Mouse (Mus musculus) liver, embryonic 13.5 days (tissue): Measurements from ENCODE around the gene Fmnl2. TPM values are rescaled to one million over a fixed set of nuclear protein-coding genes. Genes with fewer than 3 reads are reported as not detected.

Experiments
- ATAC-seq: fragments of 200-750 bp; cut with Nextera tagmentation; 2 replicates; pipeline ENCODE4 v1.8.0; 2017; ENCODE audit warnings: low read depth, mild to moderate bottlenecking, moderate number of reproducible peaks, moderate library complexity
- DNase-seq: peaks from one replicate; pipeline ENCODE4 v3.0.0; 2022
- H3K27ac ChIP-seq: fragments of 300-500 bp; sonication (generic); 2 replicates; pipeline ENCODE4 v1.5.1; 2015; ENCODE audit warnings: moderate library complexity, mild to moderate bottlenecking, inconsistent platforms
- H3K27me3 ChIP-seq: fragments of 300-500 bp; sonication (generic); 2 replicates; pipeline ENCODE4 v1.6.1; 2015; ENCODE audit warnings: mild to moderate bottlenecking, inconsistent platforms
- H3K36me3 ChIP-seq: fragments of 300-500 bp; sonication (generic); 2 replicates; pipeline ENCODE4 v1.6.1; 2015; ENCODE audit warnings: mild to moderate bottlenecking, inconsistent platforms
- H3K4me1 ChIP-seq: fragments of 300-500 bp; sonication (generic); replicated peaks from 2 replicates; pipeline ENCODE4 v1.6.1; 2015; ENCODE audit warnings: inconsistent platforms
- H3K4me2 ChIP-seq: fragments of 300-500 bp; sonication (generic); 2 replicates; pipeline ENCODE4 v1.6.1; 2015; ENCODE audit warnings: inconsistent platforms, mild to moderate bottlenecking, moderate library complexity
- H3K4me3 ChIP-seq: fragments of 300-500 bp; sonication (generic); replicated peaks from 2 replicates; pipeline ENCODE4 v1.5.1; 2015; ENCODE audit warnings: mild to moderate bottlenecking, inconsistent platforms
- H3K9ac ChIP-seq: fragments of 300-500 bp; sonication (generic); 2 replicates; pipeline ENCODE4 v1.6.1; 2015; ENCODE audit warnings: mild to moderate bottlenecking, inconsistent platforms
- H3K9me3 ChIP-seq: fragments of 300-500 bp; sonication (generic); replicated peaks from 2 replicates; pipeline ENCODE4 v1.6.1; 2016; ENCODE audit warnings: inconsistent platforms
- WGBS: fragments of 180-500 bp; shearing (Covaris S2); methylation state at CpG from one replicate; pipeline ENCODE4 v1.1.7; 2015; ENCODE audit not compliant: insufficient replicate concordance; 5-methylcytosine and 5-hydroxymethylcytosine counted together
- polyA plus RNA-seq: library from polyadenylated mRNA; unstranded; fragments of >200 nt; fragmentation: Nextera tagmentation; extraction: Ambion mirVana; gene quantifications from 2 replicates; pipeline ENCODE4 v1.2.1, GENCODE M21; 2015

Gene Fmnl2
- polyA plus RNA-seq, 1 experiment from 2014 or later: 0.46 TPM

- Histone ChIP-seq H3K27me3 (peaks cover 9% of the 10 kb centered on the region; the same call in 1 of the 2 replicates), H3K4me1 (no peaks in the 10 kb centered on the region), H3K9me3 (no peaks in the 10 kb centered on the region), H3K4me2 (no peak overlapping the region), H3K36me3 (no peaks in the 10 kb centered on the region), H3K27ac (no peak overlapping the region), H3K9ac (no peak overlapping the region), H3K4me3 (no peak overlapping the region)
- no peak for ATAC-seq
- 57% methylated on average over 2 of the region's 2 CpGs for WGBS
- DNase-seq: no peak
Observed at GRCm38 (mm10) chr2:52843861-52844260, 13.8 kb upstream of the Fmnl2 start.

- H3K4me3 ChIP-seq: no peak overlapping the region
- H3K27ac ChIP-seq: no peak overlapping the region
- H3K4me2 ChIP-seq: no peak overlapping the region
- no peak overlapping the region for H3K9ac ChIP-seq
- no peaks in the 10 kb centered on the region for H3K36me3 ChIP-seq
- 34% methylated on average over 14 of the region's 14 CpGs for WGBS
- no peaks in the 10 kb centered on the region for H3K9me3 ChIP-seq
- ATAC-seq (no peak), DNase-seq (no peak)
- peaks cover 9% of the 10 kb centered on the region; the same call in 1 of the 2 replicates for H3K27me3 ChIP-seq
- H3K4me1 ChIP-seq: no peaks in the 10 kb centered on the region
Observed at GRCm38 (mm10) chr2:52844936-52845752, 12.5 kb upstream of the Fmnl2 start.

- no peak overlapping the region for H3K9ac ChIP-seq
- H3K36me3 ChIP-seq: no peaks in the 10 kb centered on the region
- WGBS: 44% methylated on average over 3 of the region's 3 CpGs
- H3K27me3 ChIP-seq: peaks cover 9% of the 10 kb centered on the region; the same call in 1 of the 2 replicates
- H3K4me2 ChIP-seq: no peak overlapping the region
- no peak overlapping the region for H3K27ac ChIP-seq
- DNase-seq: no peak
- ATAC-seq: no peak
- no peaks in the 10 kb centered on the region for H3K4me1 ChIP-seq
- no peak overlapping the region for H3K4me3 ChIP-seq
- no peaks in the 10 kb centered on the region for H3K9me3 ChIP-seq
Observed at GRCm38 (mm10) chr2:52846506-52846905, 11.2 kb upstream of the Fmnl2 start.

- Histone ChIP-seq H3K9ac (no peak overlapping the region), H3K9me3 (no peaks in the 10 kb centered on the region), H3K4me2 (no peak overlapping the region), H3K4me3 (no peak overlapping the region), H3K27me3 (peaks cover 9% of the 10 kb centered on the region; the same call in 1 of the 2 replicates), H3K4me1 (no peaks in the 10 kb centered on the region), H3K27ac (no peak overlapping the region), H3K36me3 (no peaks in the 10 kb centered on the region)
- no peak for DNase-seq
- ATAC-seq: no peak
- WGBS: 50% methylated on average over 3 of the region's 3 CpGs
Observed at GRCm38 (mm10) chr2:52849092-52849491, 8.6 kb upstream of the Fmnl2 start.

- no peak for ATAC-seq
- peaks cover 13% of the 10 kb centered on the region; the same call in 1 of the 2 replicates for H3K4me1 ChIP-seq
- H3K4me3 ChIP-seq: peak overlapping the region; percentile 66
- H3K9ac ChIP-seq: peak overlapping the region; percentile 61
- no peak overlapping the region for H3K27ac ChIP-seq
- peak overlapping the region; percentile 72 for H3K4me2 ChIP-seq
- WGBS: 1% methylated on average over 46 of the region's 46 CpGs
- no peaks in the 10 kb centered on the region for H3K9me3 ChIP-seq
- DNase-seq: no peak
- no peaks in the 10 kb centered on the region for H3K36me3 ChIP-seq
- H3K27me3 ChIP-seq: peaks cover 50% of the 10 kb centered on the region
Observed at GRCm38 (mm10) chr2:52858529-52859465, 1.1 kb downstream of the Fmnl2 start.

- no peak overlapping the region for H3K4me3 ChIP-seq
- H3K36me3 ChIP-seq: no peaks in the 10 kb centered on the region
- H3K27me3 ChIP-seq: peaks cover 50% of the 10 kb centered on the region
- WGBS: 30% methylated on average over 7 of the region's 7 CpGs
- ATAC-seq (no peak), DNase-seq (no peak)
- no peak overlapping the region for H3K27ac ChIP-seq
- peaks cover 13% of the 10 kb centered on the region; the same call in 1 of the 2 replicates for H3K4me1 ChIP-seq
- peak overlapping the region; percentile 72; the same call in 1 of the 2 replicates for H3K4me2 ChIP-seq
- H3K9me3 ChIP-seq: no peaks in the 10 kb centered on the region
- no peak overlapping the region for H3K9ac ChIP-seq
Observed at GRCm38 (mm10) chr2:52859466-52859840, 1.8 kb downstream of the Fmnl2 start.

GRCm38 (mm10) chr2:52860111-52860775, 2.6 kb downstream of the Fmnl2 start:
- Histone ChIP-seq H3K4me3 (no peak overlapping the region), H3K4me1 (peaks cover 13% of the 10 kb centered on the region; the same call in 1 of the 2 replicates), H3K36me3 (no peaks in the 10 kb centered on the region), H3K9me3 (no peaks in the 10 kb centered on the region), H3K27me3 (peaks cover 50% of the 10 kb centered on the region), H3K4me2 (no peak overlapping the region), H3K9ac (no peak overlapping the region), H3K27ac (no peak overlapping the region)
- DNase-seq (no peak), ATAC-seq (no peak)
- 55% methylated on average over 8 of the region's 8 CpGs for WGBS

GRCm38 (mm10) chr2:52862046-52862759, 4.5 kb downstream of the Fmnl2 start:
- Histone ChIP-seq H3K36me3 (no peaks in the 10 kb centered on the region), H3K27me3 (peaks cover 35% of the 10 kb centered on the region), H3K4me2 (no peak overlapping the region), H3K9ac (no peak overlapping the region), H3K9me3 (no peaks in the 10 kb centered on the region), H3K4me1 (peaks cover 13% of the 10 kb centered on the region; the same call in 1 of the 2 replicates), H3K27ac (no peak overlapping the region), H3K4me3 (no peak overlapping the region)
- DNase-seq (no peak), ATAC-seq (no peak)
- 75% methylated on average over 9 of the region's 9 CpGs for WGBS

GRCm38 (mm10) chr2:52862760-52863124, 5.1 kb downstream of the Fmnl2 start:
- WGBS: 51% methylated on average over 4 of the region's 4 CpGs
- no peak for ATAC-seq

GRCm38 (mm10) chr2:52864635-52865034, 7.0 kb downstream of the Fmnl2 start:
- H3K9ac ChIP-seq: no peak overlapping the region
- ATAC-seq: no peak
- H3K4me1 ChIP-seq: 0 out of 2 replicates have a peak, but pooled peaks cover 4% of the 10 kb centered on the region
- no peak overlapping the region for H3K27ac ChIP-seq
- no peak for DNase-seq
- 63% methylated on average over 7 of the region's 7 CpGs for WGBS
- no peak overlapping the region for H3K4me2 ChIP-seq
- H3K36me3 ChIP-seq: no peaks in the 10 kb centered on the region
- H3K9me3 ChIP-seq: no peaks in the 10 kb centered on the region
- no peak overlapping the region for H3K4me3 ChIP-seq
- peaks cover 11% of the 10 kb centered on the region for H3K27me3 ChIP-seq

More at GRCm38 (mm10) chr2:52862760-52863124, 5.1 kb downstream of the Fmnl2 start:
- Histone ChIP-seq H3K36me3 (no peaks in the 10 kb centered on the region), H3K4me1 (peaks cover 13% of the 10 kb centered on the region; the same call in 1 of the 2 replicates), H3K9ac (no peak overlapping the region), H3K4me3 (no peak overlapping the region), H3K27ac (no peak overlapping the region), H3K9me3 (no peaks in the 10 kb centered on the region), H3K27me3 (peaks cover 30% of the 10 kb centered on the region), H3K4me2 (no peak overlapping the region)
- DNase-seq: no peak
